Mouse (Mus musculus): ENCODE results near the gene Akap13.

- no peak for TF ChIP-seq CTCF (IDR thresholded peaks at IDR 0.05; ENCODE audit: low read depth)
- TF ChIP-seq EP300 (IDR thresholded peaks at IDR 0.05; ENCODE audit: low read depth), result no peak
Observed at GRCm38 (mm10) chr7:75785388-75786328, 330.3 kb downstream of the Akap13 start.
